Mouse (Mus musculus): ENCODE data around the gene A130010J15Rik. TPM values are rescaled to one million over a fixed set of nuclear protein-coding genes. Genes with fewer than 3 reads are reported as not detected.

A130010J15Rik gene
- total RNA-seq, 2 experiments from 2014 or later, result 3.4 to 3.5 TPM

- intact Hi-C loops (cut with DNase I), result no loop called here
- Histone ChIP-seq H3K4me3 (no peak overlapping the region), H3K27ac (no peak overlapping the region)
- no peak for DNase-seq (ENCODE audit: extremely low spot score in 1 of 2, low spot score in 2 of 2)
- no peak; the same call in 1 of the 2 replicates for TF ChIP-seq CTCF (IDR thresholded peaks at IDR 0.05)
Measured at GRCm38 (mm10) chr1:193133726-193134125, 34.1 kb upstream of the A130010J15Rik start.

GRCm38 (mm10) chr1:193138087-193138486 is 29.8 kb upstream of the A130010J15Rik start:
- DNase-seq (ENCODE audit: extremely low spot score in 1 of 2, low spot score in 2 of 2), result no peak
- intact Hi-C loops (cut with DNase I), result no loop called here
- Histone ChIP-seq H3K27ac (no peak overlapping the region), H3K4me3 (no peak overlapping the region)
- TF ChIP-seq CTCF (IDR thresholded peaks at IDR 0.05), result no peak

GRCm38 (mm10) chr1:193138669-193139068 is 29.2 kb upstream of the A130010J15Rik start:
- TF ChIP-seq CTCF (IDR thresholded peaks at IDR 0.05), result no peak
- H3K4me3 ChIP-seq, result no peak overlapping the region
- no peak for DNase-seq (ENCODE audit: extremely low spot score in 1 of 2, low spot score in 2 of 2)
- no peak overlapping the region for H3K27ac ChIP-seq
- intact Hi-C loops (cut with DNase I), result no loop called here

GRCm38 (mm10) chr1:193141118-193141517 is 26.7 kb upstream of the A130010J15Rik start:
- DNase-seq (ENCODE audit: extremely low spot score in 1 of 2, low spot score in 2 of 2), result no peak
- no peak overlapping the region for H3K4me3 ChIP-seq
- no peak for TF ChIP-seq CTCF (IDR thresholded peaks at IDR 0.05)
- intact Hi-C loops (cut with DNase I), result no loop called here
- H3K27ac ChIP-seq, result no peak overlapping the region

DNA sequence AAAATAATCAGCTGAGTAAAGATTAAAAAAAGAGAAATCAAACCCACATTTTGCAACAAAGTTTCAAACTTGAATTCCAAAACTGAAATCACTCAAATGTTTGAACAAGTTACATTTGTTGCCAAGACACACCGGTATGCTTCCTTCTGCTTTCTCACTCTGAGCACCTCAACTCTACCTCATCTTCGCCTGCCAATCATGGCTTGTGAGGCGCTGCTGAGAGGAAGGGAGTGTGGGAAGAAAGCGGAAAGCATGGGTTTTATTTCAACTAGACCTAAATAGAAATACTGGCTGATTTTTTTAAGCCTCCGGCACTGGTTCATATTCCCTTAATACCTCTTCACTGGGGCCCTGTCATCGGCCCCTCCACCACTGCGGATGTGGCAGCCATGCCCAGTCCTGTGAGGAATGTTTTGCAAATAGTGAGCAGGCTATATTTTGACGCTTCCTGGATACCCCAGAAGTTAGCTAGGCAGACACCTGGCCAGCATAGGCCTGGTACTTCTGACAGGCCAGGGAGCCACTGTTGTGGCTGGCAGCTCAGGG is 25.3 kb upstream of the A130010J15Rik start:
- no peak for DNase-seq (ENCODE audit: extremely low spot score in 1 of 2, low spot score in 2 of 2)
- Histone ChIP-seq H3K27ac (no peak overlapping the region), H3K4me3 (no peak overlapping the region)
- TF ChIP-seq CTCF (IDR thresholded peaks at IDR 0.05), result no peak
- intact Hi-C loops (cut with DNase I), result no loop called here

- TF ChIP-seq CTCF (IDR thresholded peaks at IDR 0.05), result no peak
- no peak for DNase-seq (ENCODE audit: extremely low spot score in 1 of 2, low spot score in 2 of 2)
- H3K27ac ChIP-seq, result no peak overlapping the region
- intact Hi-C loops (cut with DNase I), result no loop called here
- H3K4me3 ChIP-seq, result no peak overlapping the region
Measured at GRCm38 (mm10) chr1:193144516-193144915, 23.3 kb upstream of the A130010J15Rik start.

DNA sequence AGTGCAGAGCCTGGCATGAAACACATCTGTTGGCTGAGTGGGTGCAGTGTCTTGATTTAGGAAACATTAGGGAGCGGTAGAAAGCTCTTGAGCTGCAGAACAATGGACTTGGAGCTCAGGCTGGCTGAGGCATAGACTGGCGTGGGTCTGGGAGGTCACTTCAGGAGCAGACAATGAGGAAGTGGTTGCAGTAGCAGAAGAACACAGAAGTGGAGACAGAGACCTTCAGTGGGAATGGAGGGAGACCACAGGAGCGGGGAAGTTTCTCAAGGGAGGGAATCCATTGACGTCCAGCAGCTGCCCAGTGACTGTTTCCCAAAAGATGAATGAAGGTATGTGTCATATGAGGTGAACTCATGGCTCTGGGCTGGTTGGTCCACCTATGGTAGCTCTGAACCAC is 22.7 kb upstream of the A130010J15Rik start:
- Histone ChIP-seq H3K27ac (no peak overlapping the region), H3K4me3 (no peak overlapping the region)
- intact Hi-C loops (cut with DNase I), result no loop called here
- TF ChIP-seq CTCF (IDR thresholded peaks at IDR 0.05), result no peak
- DNase-seq (ENCODE audit: extremely low spot score in 1 of 2, low spot score in 2 of 2), result no peak

- H3K4me3 ChIP-seq, result no peak overlapping the region
- no peak overlapping the region for H3K27ac ChIP-seq
- no peak for DNase-seq (ENCODE audit: extremely low spot score in 1 of 2, low spot score in 2 of 2)
- TF ChIP-seq CTCF (IDR thresholded peaks at IDR 0.05), result no peak
- intact Hi-C loops (cut with DNase I), result no loop called here
Measured at GRCm38 (mm10) chr1:193146416-193146815, 21.4 kb upstream of the A130010J15Rik start.

DNA sequence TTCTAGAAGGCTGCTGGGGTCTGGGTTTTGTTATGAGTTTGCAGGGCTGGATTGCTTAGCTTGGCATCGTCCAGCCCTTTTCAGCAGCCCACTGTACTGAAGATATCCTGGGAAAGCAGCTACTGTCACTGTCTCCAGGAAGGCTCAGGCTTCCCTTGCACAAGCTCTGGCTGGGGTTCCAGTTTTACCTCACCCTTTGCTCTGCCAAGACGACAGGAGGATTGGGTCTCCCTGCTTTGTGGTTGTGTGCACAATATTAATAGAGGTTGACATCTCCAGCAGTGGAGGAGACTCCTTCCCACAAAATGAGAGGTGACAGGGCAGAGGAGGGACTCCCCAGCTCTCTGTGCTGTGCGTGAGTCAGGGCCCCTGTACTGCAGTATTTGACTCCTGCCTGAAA is 18.6 kb upstream of the A130010J15Rik start:
- DNase-seq (ENCODE audit: extremely low spot score in 1 of 2, low spot score in 2 of 2), result no peak
- intact Hi-C loops (cut with DNase I), result no loop called here
- Histone ChIP-seq H3K27ac (no peak overlapping the region), H3K4me3 (no peak overlapping the region)
- no peak for TF ChIP-seq CTCF (IDR thresholded peaks at IDR 0.05)

DNA sequence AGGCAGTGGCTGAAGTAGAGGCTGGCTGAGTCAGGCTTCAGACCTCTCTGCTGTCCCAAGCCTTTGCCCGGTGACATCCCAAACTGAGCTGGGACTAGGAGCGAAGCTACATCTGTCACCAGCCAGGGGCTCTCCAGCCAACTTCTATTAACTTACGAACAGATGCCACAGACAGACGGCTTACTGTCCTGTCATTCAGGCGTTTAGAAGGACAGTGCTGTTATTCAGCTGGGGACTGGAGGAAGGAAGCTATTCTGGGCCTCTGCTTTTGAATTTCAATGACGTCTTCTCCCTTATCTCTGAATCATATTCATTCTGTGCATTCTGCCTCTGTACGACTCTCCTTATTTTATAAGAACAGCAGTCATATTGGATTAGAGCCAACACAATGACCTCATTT is 16.7 kb upstream of the A130010J15Rik start:
- intact Hi-C loops (cut with DNase I), result no loop called here
- H3K4me3 ChIP-seq, result no peak overlapping the region
- no peak overlapping the region for H3K27ac ChIP-seq
- DNase-seq (ENCODE audit: extremely low spot score in 1 of 2, low spot score in 2 of 2), result no peak
- no peak for TF ChIP-seq CTCF (IDR thresholded peaks at IDR 0.05)

- DNase-seq (ENCODE audit: extremely low spot score in 1 of 2, low spot score in 2 of 2), result no peak
- intact Hi-C loops (cut with DNase I), result no loop called here
- H3K4me3 ChIP-seq, result no peak within 1 kb of the TSS
- TF ChIP-seq CTCF (IDR thresholded peaks at IDR 0.05), result no peak
- no peak within 1 kb of the TSS for H3K27ac ChIP-seq
Measured at GRCm38 (mm10) chr1:193152872-193153271, 15.0 kb upstream of the A130010J15Rik start, which contains the start of gene Irf6. Irf6 (plus strand) TSS chr1:193153111.

GRCm38 (mm10) chr1:193153561-193153960 is 14.3 kb upstream of the A130010J15Rik start:
- DNase-seq (ENCODE audit: extremely low spot score in 1 of 2, low spot score in 2 of 2), result no peak
- intact Hi-C loops (cut with DNase I), result no loop called here
- no peak overlapping the region for H3K4me3 ChIP-seq
- no peak for TF ChIP-seq CTCF (IDR thresholded peaks at IDR 0.05)
- no peak overlapping the region for H3K27ac ChIP-seq

DNA sequence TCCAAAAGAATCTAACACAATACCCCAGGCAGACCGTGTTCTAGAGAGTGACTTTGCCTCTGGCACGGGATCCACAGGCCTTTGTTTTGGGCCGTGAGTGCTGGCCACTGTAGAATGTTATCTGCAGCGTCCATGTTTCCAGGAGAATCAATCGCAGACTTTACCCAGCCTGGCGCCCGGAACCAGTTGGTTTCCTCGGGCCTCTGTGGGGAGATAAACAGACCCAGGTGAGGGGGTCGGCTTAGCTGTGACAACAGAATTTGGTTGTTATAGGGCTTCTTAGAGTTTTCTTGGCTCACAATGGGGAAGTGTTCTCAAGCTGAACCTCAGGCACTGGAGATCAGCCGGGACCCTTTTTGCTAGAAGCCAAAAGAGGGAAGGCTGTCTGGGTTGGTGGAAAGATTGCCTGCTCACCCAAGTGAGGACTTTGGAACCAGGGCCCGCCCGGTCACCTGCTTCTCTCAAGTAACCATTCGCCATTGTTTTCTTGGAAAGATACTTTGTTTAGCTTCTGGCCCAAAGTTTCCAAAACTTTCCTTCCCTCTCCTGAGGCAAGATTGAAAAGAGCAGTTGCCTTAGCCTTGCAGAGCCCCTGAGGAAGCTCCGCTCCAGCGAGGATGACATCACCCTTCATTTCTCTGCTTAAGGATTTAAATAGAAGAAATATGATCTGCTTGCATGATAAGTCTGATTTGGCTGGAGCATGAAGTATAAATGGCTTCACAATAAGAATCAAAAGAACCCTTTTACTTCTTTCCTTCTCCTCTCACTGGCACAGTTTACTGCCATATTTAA is 11.3 kb upstream of the A130010J15Rik start:
- H3K27ac ChIP-seq, result no peak overlapping the region
- intact Hi-C loops (cut with DNase I), result no loop called here
- TF ChIP-seq CTCF (IDR thresholded peaks at IDR 0.05), result no peak
- no peak overlapping the region for H3K4me3 ChIP-seq
- DNase-seq (ENCODE audit: extremely low spot score in 1 of 2, low spot score in 2 of 2), result no peak

All from left cerebral cortex, adult 2 months (tissue).